In the genomic region with DNA sequence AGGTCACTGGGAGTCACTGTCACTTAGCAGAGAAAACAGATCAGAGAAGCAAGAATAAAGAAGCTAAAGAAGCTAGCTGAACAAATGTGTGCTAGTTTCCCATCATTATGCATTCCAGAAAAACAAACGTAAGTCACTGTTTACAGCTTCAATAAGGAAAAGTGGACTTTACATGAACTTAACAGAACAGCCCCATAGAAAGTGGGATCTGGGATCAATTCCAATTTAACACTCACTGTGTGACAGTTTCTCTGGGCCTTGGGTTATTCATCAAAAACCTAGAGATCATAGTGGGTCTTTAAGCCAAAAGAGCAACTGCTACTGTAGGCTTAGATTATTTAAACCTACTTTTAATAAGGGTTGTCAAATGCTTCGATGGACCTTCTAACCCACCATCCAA, we compare ENCODE assay signal across 27 mouse cellular contexts.
"Had no signal": no experiment of that assay in that cellular context is flagged by ENCODE, and none has a peak within 500 bp of the region (broad histone marks: within the 10 kb centered on the region; RNA-seq: fewer than 3 reads in every experiment).

No protein-coding gene starts in this region.

- ATAC-seq: hindbrain, embryonic 16.5 days; inflammation-experienced regulatory T-cells, adult 6 months; intestine, embryonic 15.5 days; intestine, postnatal 0 days had no signal

- H3K9ac ChIP-seq: heart, embryonic 12.5 days; hindbrain, embryonic 12.5 days; hindbrain, embryonic 14.5 days; intestine, embryonic 15.5 days; kidney, embryonic 15.5 days; limb, embryonic 12.5 days had no signal

- DNase-seq: gastrocnemius, adult 2 months; gastrocnemius, postnatal 10 days; gastrocnemius, postnatal 25 days; heart, adult 18-20 months; heart, postnatal 10 days; heart, postnatal 4 days; kidney, adult 18-20 months; kidney, adult 8-10 months; kidney, postnatal 10 days; kidney, postnatal 25 days; kidney, postnatal 4 days; liver had no signal

- H3K4me3 ChIP-seq: gastrocnemius, adult 2 months; heart, embryonic 10.5 days; heart, embryonic 12.5 days; hindbrain, embryonic 10.5 days; hindbrain, embryonic 12.5 days; intestine, embryonic 15.5 days; kidney, embryonic 15.5 days; layer of hippocampus, adult 2 months; left cerebral cortex, adult 2 months; limb, embryonic 10.5 days; limb, embryonic 12.5 days had no signal

- H3K4me1 ChIP-seq: hindbrain, embryonic 10.5 days; hindbrain, embryonic 12.5 days; intestine, embryonic 15.5 days had no signal

- H3K36me3 ChIP-seq: heart, embryonic 10.5 days; heart, embryonic 12.5 days; hindbrain, embryonic 10.5 days; hindbrain, embryonic 12.5 days; intestine, embryonic 15.5 days; kidney, embryonic 15.5 days; limb, embryonic 10.5 days; limb, embryonic 12.5 days had no signal

- H3K4me2 ChIP-seq: heart, embryonic 12.5 days; hindbrain, embryonic 12.5 days; hindbrain, embryonic 14.5 days; intestine, embryonic 15.5 days; kidney, embryonic 15.5 days; limb, embryonic 12.5 days; liver, embryonic 11.5 days had no signal

- H3K27me3 ChIP-seq: heart, embryonic 12.5 days; hindbrain, embryonic 12.5 days; intestine, embryonic 15.5 days; kidney, embryonic 15.5 days; limb, embryonic 12.5 days had no signal

- H3K27ac ChIP-seq: gastrocnemius, adult 2 months; heart, embryonic 10.5 days; hindbrain, embryonic 10.5 days; hindbrain, embryonic 12.5 days; hindbrain, embryonic 14.5 days; intestine, embryonic 15.5 days; kidney, embryonic 15.5 days; layer of hippocampus, adult 2 months; left cerebral cortex, adult 2 months; limb, embryonic 10.5 days; limb, embryonic 12.5 days had no signal

- H3K9me3 ChIP-seq: heart, embryonic 10.5 days; heart, embryonic 12.5 days; hindbrain, embryonic 10.5 days; hindbrain, embryonic 12.5 days; intestine, embryonic 15.5 days; kidney, embryonic 15.5 days; limb, embryonic 10.5 days; limb, embryonic 12.5 days had no signal
